Mouse (Mus musculus) stomach, postnatal 0 days (tissue): ENCODE results near the gene Rock2. TPM values are rescaled to one million over a fixed set of nuclear protein-coding genes. Genes with fewer than 3 reads are reported as not detected.

Source experiments
- ATAC-seq: fragments of 200-750 bp; cut with Nextera tagmentation; 2 replicates; pipeline ENCODE4 v1.8.0; 2017; ENCODE audit not compliant: low FRiP score, low TSS enrichment
- DNase-seq: peaks from one replicate; pipeline ENCODE4 v3.0.0-alpha.2; 2016; ENCODE audit warnings: low spot score
- H3K27ac ChIP-seq: fragments of 300-500 bp; sonication (generic); replicated peaks from 2 replicates; pipeline ENCODE4 v1.5.1; 2014; ENCODE audit warnings: mild to moderate bottlenecking, control low read depth
- H3K27me3 ChIP-seq: fragments of 300-500 bp; sonication (generic); 2 replicates; pipeline ENCODE4 v1.6.1; 2014; ENCODE audit warnings: low read length; ENCODE audit not compliant: control insufficient read depth, insufficient read depth
- H3K36me3 ChIP-seq: fragments of 300-500 bp; sonication (generic); 2 replicates; pipeline ENCODE4 v1.6.1; 2014; ENCODE audit warnings: low read length, mixed read lengths; ENCODE audit not compliant: control insufficient read depth, insufficient read depth
- H3K4me1 ChIP-seq: fragments of 300-500 bp; sonication (generic); replicated peaks from 2 replicates; pipeline ENCODE4 v1.6.1; 2014; ENCODE audit warnings: antibody characterized with exemption; ENCODE audit not compliant: control insufficient read depth, insufficient read depth
- H3K4me2 ChIP-seq: fragments of 300-500 bp; sonication (generic); replicated peaks from 2 replicates; pipeline ENCODE4 v1.6.1; 2014; ENCODE audit warnings: low read depth, mild to moderate bottlenecking, control low read depth, moderate library complexity
- H3K4me3 ChIP-seq: fragments of 300-500 bp; sonication (generic); 2 replicates; pipeline ENCODE4 v1.5.1; 2014; ENCODE audit warnings: low read depth, low read length, control low read depth
- H3K9ac ChIP-seq: fragments of 300-500 bp; sonication (generic); 2 replicates; pipeline ENCODE4 v1.6.1; 2014; ENCODE audit warnings: mild to moderate bottlenecking, low read length, control low read depth, mixed read lengths
- H3K9me3 ChIP-seq: fragments of 300-500 bp; sonication (generic); 2 replicates; pipeline ENCODE4 v1.6.1; 2016; ENCODE audit warnings: low read length; ENCODE audit not compliant: control insufficient read depth
- CTCF ChIP-seq: IDR thresholded peaks from 2 replicates; pipeline ENCODE4 v1.5.1; 2016; ENCODE audit warnings: antibody characterized with exemption, low read depth, mild to moderate bottlenecking, moderate library complexity
- EP300 ChIP-seq: optimal IDR thresholded peaks from 2 replicates; pipeline ENCODE3; 2016; ENCODE audit warnings: antibody characterized with exemption
- WGBS: fragments of 180-500 bp; shearing (Covaris S2); extraction: QIAGEN DNeasy Blood & Tissue Kit; methylation state at CpG from one replicate; pipeline ENCODE4 v1.1.7; 2014; 5-methylcytosine and 5-hydroxymethylcytosine counted together
- polyA plus RNA-seq: library from polyadenylated mRNA; unstranded; fragments of >200 nt; fragmentation: Nextera tagmentation; extraction: Ambion mirVana; gene quantifications from 2 replicates; pipeline ENCODE4 v1.2.1, GENCODE M21; 2015

The Rock2 gene
- polyA plus RNA-seq, 1 experiment from 2014 or later = 13.3 TPM

GRCm38 (mm10) chr12:16879369-16879768, 15.3 kb upstream of the Rock2 start:
- no peak overlapping the region for H3K9ac ChIP-seq
- no peak overlapping the region for H3K4me3 ChIP-seq
- ATAC-seq (no peak), DNase-seq (no peak)
- H3K4me1 ChIP-seq = peaks cover 11% of the 10 kb centered on the region
- no peaks in the 10 kb centered on the region for H3K9me3 ChIP-seq
- H3K27ac ChIP-seq = no peak overlapping the region
- H3K4me2 ChIP-seq = no peak overlapping the region
- TF ChIP-seq CTCF (no peak), EP300 (no peak)
- no peaks in the 10 kb centered on the region for H3K36me3 ChIP-seq
- H3K27me3 ChIP-seq = no peaks in the 10 kb centered on the region
- WGBS = 75% methylated on average over 1 of the region's 1 CpGs

- H3K4me1 ChIP-seq = peaks cover 4% of the 10 kb centered on the region; the same call in 1 of the 2 replicates
- H3K4me3 ChIP-seq = no peak overlapping the region
- H3K9me3 ChIP-seq = no peaks in the 10 kb centered on the region
- no peak overlapping the region for H3K4me2 ChIP-seq
- TF ChIP-seq EP300 = no peak
- no peak for TF ChIP-seq CTCF
- no peak overlapping the region for H3K9ac ChIP-seq
- DNase-seq (no peak), ATAC-seq (no peak)
- H3K27ac ChIP-seq = no peak overlapping the region
- H3K36me3 ChIP-seq = no peaks in the 10 kb centered on the region
- no peaks in the 10 kb centered on the region for H3K27me3 ChIP-seq
- WGBS = 88% methylated on average over 4 of the region's 4 CpGs
These were observed 14.6 kb upstream of the Rock2 start for GRCm38 (mm10) chr12:16880077-16880476.

GRCm38 (mm10) chr12:16882442-16882841, 12.3 kb upstream of the Rock2 start:
- TF ChIP-seq EP300 (no peak), CTCF (no peak)
- Histone ChIP-seq H3K9ac (no peak overlapping the region), H3K27me3 (no peaks in the 10 kb centered on the region), H3K27ac (no peak overlapping the region), H3K4me1 (no peaks in the 10 kb centered on the region), H3K4me3 (no peak overlapping the region), H3K4me2 (no peak overlapping the region), H3K36me3 (no peaks in the 10 kb centered on the region), H3K9me3 (no peaks in the 10 kb centered on the region)
- 65% methylated on average over 3 of the region's 3 CpGs for WGBS
- ATAC-seq = no peak
- DNase-seq = no peak

GRCm38 (mm10) chr12:16883111-16883510, 11.6 kb upstream of the Rock2 start:
- Histone ChIP-seq H3K27ac (no peak overlapping the region), H3K27me3 (no peaks in the 10 kb centered on the region), H3K4me3 (no peak overlapping the region), H3K4me2 (no peak overlapping the region), H3K36me3 (no peaks in the 10 kb centered on the region), H3K9ac (no peak overlapping the region), H3K9me3 (no peaks in the 10 kb centered on the region), H3K4me1 (no peaks in the 10 kb centered on the region)
- ATAC-seq (no peak), DNase-seq (no peak)
- 76% methylated on average over 7 of the region's 7 CpGs for WGBS
- TF ChIP-seq CTCF = no peak
- TF ChIP-seq EP300 = no peak

GRCm38 (mm10) chr12:16884534-16884933, 10.2 kb upstream of the Rock2 start:
- H3K9me3 ChIP-seq = no peaks in the 10 kb centered on the region
- no peaks in the 10 kb centered on the region for H3K27me3 ChIP-seq
- no peak overlapping the region for H3K4me2 ChIP-seq
- no peak overlapping the region for H3K27ac ChIP-seq
- TF ChIP-seq EP300 = no peak
- ATAC-seq = no peak
- no peak overlapping the region for H3K9ac ChIP-seq
- no peak overlapping the region for H3K4me3 ChIP-seq
- no peak for DNase-seq
- no peaks in the 10 kb centered on the region for H3K36me3 ChIP-seq
- 94% methylated on average over 4 of the region's 4 CpGs for WGBS
- no peaks in the 10 kb centered on the region for H3K4me1 ChIP-seq

GRCm38 (mm10) chr12:16886354-16886753, 8.3 kb upstream of the Rock2 start:
- 92% methylated on average over 6 of the region's 6 CpGs for WGBS
- Histone ChIP-seq H3K36me3 (no peaks in the 10 kb centered on the region), H3K9me3 (no peaks in the 10 kb centered on the region), H3K4me2 (no peak overlapping the region), H3K27ac (no peak overlapping the region), H3K27me3 (no peaks in the 10 kb centered on the region), H3K4me3 (no peak overlapping the region), H3K9ac (no peak overlapping the region), H3K4me1 (no peaks in the 10 kb centered on the region)
- DNase-seq = no peak
- no peak for TF ChIP-seq EP300
- no peak for TF ChIP-seq CTCF
- ATAC-seq = no peak
